In the genomic region with DNA sequence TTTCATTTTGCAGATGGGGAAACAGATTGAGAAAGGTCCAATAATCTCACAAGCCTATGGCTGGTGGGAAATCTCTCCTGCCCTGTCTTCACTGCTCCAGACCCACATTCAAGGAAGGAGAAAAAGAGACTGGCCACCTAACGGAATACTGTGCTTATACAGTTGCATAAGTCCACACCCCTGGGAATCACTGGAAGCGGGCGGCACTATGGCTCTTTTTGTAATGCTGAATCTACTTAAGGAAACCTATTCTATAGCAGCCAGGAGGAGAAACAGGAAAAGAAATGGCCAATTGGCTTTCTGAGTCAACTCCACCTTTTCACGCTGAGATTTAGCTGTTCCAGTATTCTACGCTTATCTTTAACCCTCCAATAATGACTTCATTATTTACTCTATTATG, we compare ENCODE assay signal across 18 mouse cellular contexts.
DNase-seq lines count a peak whose midpoint lies in the region; ATAC-seq and TF ChIP-seq lines count a peak whose summit lies in the region.
"Had no signal": no experiment of that assay in that cellular context is flagged by ENCODE, and none has a peak within 500 bp of the region (broad histone marks: within the 10 kb centered on the region; RNA-seq: fewer than 3 reads in every experiment).

No protein-coding gene starts in this region.

- no peak overlapping the region for H3K4me3 ChIP-seq in kidney, adult 2 months (ENCODE audit: insufficient read depth, low read depth, low read length)
- H3K4me3 ChIP-seq in intestine, embryonic 15.5 days (replicated peaks): no peak overlapping the region
- H3K4me3 ChIP-seq in stomach, embryonic 16.5 days (replicated peaks; ENCODE audit: low read length): no peak overlapping the region
- H3K4me3 ChIP-seq in liver, embryonic 11.5 days (ENCODE audit: low read depth, low read length): no peak overlapping the region
- H3K4me3 ChIP-seq: forebrain, embryonic 10.5 days; midbrain, embryonic 15.5 days; neural tube, embryonic 12.5 days had no signal

- peaks cover 10% of the 10 kb centered on the region; the same call in 1 of the 2 replicates for H3K4me1 ChIP-seq in kidney, adult 2 months (ENCODE audit: control insufficient read depth, insufficient read depth, low read length)
- H3K4me1 ChIP-seq in intestine, embryonic 15.5 days (replicated peaks): peaks cover 10% of the 10 kb centered on the region
- peaks cover 18% of the 10 kb centered on the region for H3K4me1 ChIP-seq in stomach, embryonic 16.5 days (ENCODE audit: control insufficient read depth, insufficient read depth, low read length)
- no peaks in the 10 kb centered on the region for H3K4me1 ChIP-seq in liver, embryonic 11.5 days (replicated peaks; ENCODE audit: control insufficient read depth, insufficient read depth, low read length)
- H3K4me1 ChIP-seq: midbrain, embryonic 15.5 days had no signal

- H3K4me2 ChIP-seq in intestine, embryonic 15.5 days (replicated peaks): no peak overlapping the region
- H3K4me2 ChIP-seq in stomach, embryonic 16.5 days (ENCODE audit: low read depth, low read length): no peak overlapping the region
- H3K4me2 ChIP-seq in liver, embryonic 11.5 days: no peak overlapping the region
- H3K4me2 ChIP-seq: midbrain, embryonic 15.5 days; neural tube, embryonic 12.5 days had no signal

- no peak overlapping the region for H3K9ac ChIP-seq in intestine, embryonic 15.5 days
- H3K9ac ChIP-seq in stomach, embryonic 16.5 days (ENCODE audit: low read length): no peak overlapping the region
- no peak overlapping the region for H3K9ac ChIP-seq in liver, embryonic 11.5 days (ENCODE audit: low read depth, low read length)
- H3K9ac ChIP-seq: liver, embryonic 14.5 days; midbrain, embryonic 15.5 days; neural tube, embryonic 12.5 days had no signal

- H3K36me3 ChIP-seq in kidney, adult 2 months (ENCODE audit: control insufficient read depth, insufficient read depth, low read length): no peaks in the 10 kb centered on the region
- H3K36me3 ChIP-seq in intestine, embryonic 15.5 days: no peaks in the 10 kb centered on the region
- no peaks in the 10 kb centered on the region for H3K36me3 ChIP-seq in stomach, embryonic 16.5 days (ENCODE audit: control insufficient read depth, insufficient read depth, low read length)
- no peaks in the 10 kb centered on the region for H3K36me3 ChIP-seq in liver, embryonic 11.5 days (ENCODE audit: control insufficient read depth, insufficient read depth, low read length)
- H3K36me3 ChIP-seq: forebrain, embryonic 10.5 days; midbrain, embryonic 15.5 days; neural tube, embryonic 12.5 days had no signal

- TF ChIP-seq CTCF in kidney, adult 2 months (conservative IDR thresholded peaks at IDR 0.05; ENCODE audit: insufficient read depth, insufficient read length, low read depth, low read length): no peak

- H3K27ac ChIP-seq in kidney, adult 2 months (ENCODE audit: insufficient read depth, low read depth, low read length): peak overlapping the region; percentile 50
- H3K27ac ChIP-seq in intestine, embryonic 15.5 days: 0 out of 2 replicates have a peak overlapping the region, but pooled peaks have one; percentile 27
- H3K27ac ChIP-seq in stomach, embryonic 16.5 days (ENCODE audit: low read length): peak overlapping the region; percentile 41
- H3K27ac ChIP-seq in liver, embryonic 11.5 days (ENCODE audit: low read depth, low read length): no peak overlapping the region
- H3K27ac ChIP-seq: liver, embryonic 14.5 days; midbrain, embryonic 15.5 days; neural tube, embryonic 12.5 days had no signal

- 71% methylated on average over 5 of the region's 5 CpGs for whole genome bisulfite sequencing in kidney, adult 2 months
- WGBS in intestine, embryonic 15.5 days: 69% methylated on average over 5 of the region's 5 CpGs
- WGBS in stomach, embryonic 16.5 days: 63% methylated on average over 5 of the region's 5 CpGs
- 88% methylated on average over 5 of the region's 5 CpGs for WGBS in liver, embryonic 11.5 days

- no peaks in the 10 kb centered on the region for H3K27me3 ChIP-seq in kidney, adult 2 months (replicated peaks; ENCODE audit: control insufficient read depth, insufficient read depth, low read length)
- H3K27me3 ChIP-seq in intestine, embryonic 15.5 days (replicated peaks): no peaks in the 10 kb centered on the region
- H3K27me3 ChIP-seq in stomach, embryonic 16.5 days (ENCODE audit: control insufficient read depth, insufficient read depth, low read length): no peaks in the 10 kb centered on the region
- H3K27me3 ChIP-seq in liver, embryonic 11.5 days (replicated peaks; ENCODE audit: control insufficient read depth, insufficient read depth, low read length): no peaks in the 10 kb centered on the region
- H3K27me3 ChIP-seq: midbrain, embryonic 15.5 days; neural tube, embryonic 12.5 days had no signal

- no peaks in the 10 kb centered on the region for H3K9me3 ChIP-seq in intestine, embryonic 15.5 days
- H3K9me3 ChIP-seq in stomach, embryonic 16.5 days (replicated peaks; ENCODE audit: control insufficient read depth, low read length): no peaks in the 10 kb centered on the region
- no peaks in the 10 kb centered on the region for H3K9me3 ChIP-seq in liver, embryonic 11.5 days (ENCODE audit: control insufficient read depth, low read length)
- H3K9me3 ChIP-seq: midbrain, embryonic 15.5 days; neural tube, embryonic 12.5 days had no signal

- ATAC-seq in intestine, embryonic 15.5 days: no peak
- ATAC-seq in stomach, embryonic 16.5 days (ENCODE audit: insufficient read depth, low FRiP score): no peak
- ATAC-seq in liver, embryonic 11.5 days (replicated peaks; ENCODE audit: low FRiP score): no peak
- ATAC-seq: forebrain, embryonic 16.5 days; hindbrain, postnatal 0 days; midbrain, embryonic 15.5 days had no signal

- no peak for DNase-seq in kidney, adult 2 months
- no peak for DNase-seq in kidney, postnatal 10 days
- peak; percentile 21 for DNase-seq in lung, postnatal 36 days
- no peak for DNase-seq in lung, adult 18-20 months
- no peak for DNase-seq in liver, embryonic 11.5 days (ENCODE audit: low spot score)
- no peak for DNase-seq in embryo, embryonic 10 days (ENCODE audit: low spot score)
- DNase-seq: cerebellum, adult 9-11 months; gastrocnemius, postnatal 36 days; right cerebral cortex, postnatal 25 days; thymus, postnatal 14 days had no signal

- TF ChIP-seq POLR2A in kidney, adult 2 months (IDR thresholded peaks at IDR 0.05; ENCODE audit: low read depth, low read length): no peak
